11 mouse cellular contexts compared by ENCODE assay signal in the genomic region with DNA sequence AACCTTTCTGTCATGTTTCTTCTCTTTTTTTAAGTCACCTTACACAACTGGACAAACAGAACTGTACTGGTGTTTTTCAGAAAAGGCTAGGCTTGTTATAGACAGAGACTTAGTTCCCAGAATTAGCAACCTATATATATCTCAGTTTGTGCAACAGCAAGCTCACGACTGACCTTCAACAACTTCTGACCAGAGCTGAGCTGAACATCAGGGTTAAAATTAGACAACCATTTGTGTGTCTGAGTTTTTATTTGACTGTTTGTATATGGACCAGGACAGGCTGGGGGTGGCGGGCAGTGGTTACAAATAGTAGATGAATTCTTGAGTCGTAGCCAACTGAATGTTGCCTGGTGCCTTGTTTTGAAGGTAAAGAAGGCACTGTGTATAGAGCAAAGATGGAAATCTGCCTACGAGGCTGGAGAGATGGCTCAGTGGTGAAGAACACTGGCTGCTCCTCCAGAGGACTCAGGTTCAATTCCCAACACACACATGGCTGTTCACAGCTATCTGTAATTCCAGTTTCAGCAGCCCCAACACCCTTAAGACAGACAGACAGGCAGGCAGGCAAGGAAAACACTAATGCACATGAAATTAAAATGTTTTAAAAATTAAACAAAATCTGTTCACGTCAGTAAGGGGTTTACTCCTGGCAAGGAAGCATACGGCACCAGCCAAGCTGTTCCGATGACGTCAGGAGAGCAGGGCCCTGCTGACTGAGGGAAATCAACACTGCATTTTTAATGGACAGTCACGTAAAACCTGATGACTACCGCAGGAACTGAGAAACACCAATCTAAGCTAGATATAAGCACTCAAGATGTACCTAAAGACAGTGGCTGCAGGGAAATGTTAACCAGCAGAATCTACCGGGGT.
DNase-seq lines count a peak whose midpoint lies in the region; ATAC-seq and TF ChIP-seq lines count a peak whose summit lies in the region.
"Had no signal": no experiment of that assay in that cellular context is flagged by ENCODE, and none has a peak within 500 bp of the region (broad histone marks: within the 10 kb centered on the region; RNA-seq: fewer than 3 reads in every experiment).

No protein-coding gene starts in this region.

- H3K27me3 ChIP-seq in kidney, embryonic 15.5 days: no peaks in the 10 kb centered on the region
- no peaks in the 10 kb centered on the region for H3K27me3 ChIP-seq in heart, embryonic 11.5 days (ENCODE audit: control insufficient read depth, insufficient read depth, low read length)
- H3K27me3 ChIP-seq in lung, postnatal 0 days (replicated peaks; ENCODE audit: insufficient read depth, low read length): no peaks in the 10 kb centered on the region
- no peaks in the 10 kb centered on the region for H3K27me3 ChIP-seq in hindbrain, embryonic 14.5 days (ENCODE audit: control insufficient read depth, insufficient read depth, low read length)
- no peaks in the 10 kb centered on the region for H3K27me3 ChIP-seq in hindbrain, embryonic 13.5 days

- H3K4me1 ChIP-seq in kidney, embryonic 15.5 days: no peaks in the 10 kb centered on the region
- peaks cover 9% of the 10 kb centered on the region for H3K4me1 ChIP-seq in brown adipose tissue, adult 24 weeks (ENCODE audit: control insufficient read depth, insufficient read depth, insufficient read length, low read length)
- H3K4me1 ChIP-seq in heart, embryonic 11.5 days (ENCODE audit: control insufficient read depth, insufficient read depth, low read length): peaks cover 5% of the 10 kb centered on the region; the same call in 1 of the 2 replicates
- H3K4me1 ChIP-seq in lung, postnatal 0 days (ENCODE audit: insufficient read depth, low read depth, low read length): peaks cover 6% of the 10 kb centered on the region; the same call in 1 of the 2 replicates
- H3K4me1 ChIP-seq in hindbrain, embryonic 14.5 days (replicated peaks; ENCODE audit: control insufficient read depth, insufficient read depth, low read length): no peaks in the 10 kb centered on the region
- 0 out of 2 replicates have a peak, but pooled peaks cover 4% of the 10 kb centered on the region for H3K4me1 ChIP-seq in hindbrain, embryonic 13.5 days (replicated peaks)

- no peak for TF ChIP-seq CTCF in lung, postnatal 0 days (IDR thresholded peaks at IDR 0.05)

- TF ChIP-seq EP300 in lung, postnatal 0 days (IDR thresholded peaks at IDR 0.05): peak; percentile 33

- H3K27ac ChIP-seq in kidney, embryonic 15.5 days: no peak overlapping the region
- H3K27ac ChIP-seq in brown adipose tissue, adult 24 weeks (replicated peaks; ENCODE audit: low read depth, low read length): peak overlapping the region; percentile 43
- H3K27ac ChIP-seq in heart, embryonic 11.5 days (ENCODE audit: low read depth, low read length): peak overlapping the region; percentile 35
- H3K27ac ChIP-seq in lung, postnatal 0 days (ENCODE audit: low read length): 0 out of 2 replicates have a peak overlapping the region, but pooled peaks have one; percentile 10
- no peak overlapping the region for H3K27ac ChIP-seq in hindbrain, embryonic 14.5 days
- H3K27ac ChIP-seq in hindbrain, embryonic 13.5 days: no peak overlapping the region

- no peak overlapping the region for H3K4me2 ChIP-seq in kidney, embryonic 15.5 days
- no peak overlapping the region for H3K4me2 ChIP-seq in heart, embryonic 11.5 days
- no peak overlapping the region for H3K4me2 ChIP-seq in lung, postnatal 0 days (replicated peaks; ENCODE audit: low read depth, low read length)
- H3K4me2 ChIP-seq in hindbrain, embryonic 14.5 days (replicated peaks): no peak overlapping the region
- no peak overlapping the region for H3K4me2 ChIP-seq in hindbrain, embryonic 13.5 days

- H3K4me3 ChIP-seq in kidney, embryonic 15.5 days (replicated peaks): no peak overlapping the region
- no peak overlapping the region for H3K4me3 ChIP-seq in brown adipose tissue, adult 24 weeks (ENCODE audit: insufficient read depth, low read depth, low read length)
- H3K4me3 ChIP-seq in heart, embryonic 11.5 days (ENCODE audit: low read depth, low read length): no peak overlapping the region
- no peak overlapping the region for H3K4me3 ChIP-seq in lung, postnatal 0 days (ENCODE audit: low read depth, low read length)
- H3K4me3 ChIP-seq in hindbrain, embryonic 14.5 days (replicated peaks; ENCODE audit: low read length): no peak overlapping the region
- no peak overlapping the region for H3K4me3 ChIP-seq in hindbrain, embryonic 13.5 days

- H3K36me3 ChIP-seq in kidney, embryonic 15.5 days: no peaks in the 10 kb centered on the region
- no peaks in the 10 kb centered on the region for H3K36me3 ChIP-seq in heart, embryonic 11.5 days (ENCODE audit: control insufficient read depth, insufficient read depth, low read length)
- H3K36me3 ChIP-seq in lung, postnatal 0 days (ENCODE audit: insufficient read depth, low read length): no peaks in the 10 kb centered on the region
- H3K36me3 ChIP-seq in hindbrain, embryonic 14.5 days (replicated peaks; ENCODE audit: control insufficient read depth, insufficient read depth): no peaks in the 10 kb centered on the region
- no peaks in the 10 kb centered on the region for H3K36me3 ChIP-seq in hindbrain, embryonic 13.5 days

- DNase-seq in kidney, postnatal 10 days: peak; percentile 41
- DNase-seq in lung, postnatal 0 days (ENCODE audit: low spot score): peak; percentile 74
- DNase-seq in hindbrain, embryonic 14.5 days (ENCODE audit: low spot score): no peak
- DNase-seq in MN1 (ENCODE audit: low spot score): no peak
- DNase-seq: kidney, adult 8-10 months; thymus, adult 18-20 months had no signal

- H3K9me3 ChIP-seq in kidney, embryonic 15.5 days (replicated peaks): no peaks in the 10 kb centered on the region
- H3K9me3 ChIP-seq in heart, embryonic 11.5 days (replicated peaks; ENCODE audit: control insufficient read depth, low read length): no peaks in the 10 kb centered on the region
- no peaks in the 10 kb centered on the region for H3K9me3 ChIP-seq in lung, postnatal 0 days (ENCODE audit: low read length)
- H3K9me3 ChIP-seq in hindbrain, embryonic 14.5 days (ENCODE audit: control insufficient read depth, low read length): no peaks in the 10 kb centered on the region
- H3K9me3 ChIP-seq in hindbrain, embryonic 13.5 days: no peaks in the 10 kb centered on the region

- WGBS in kidney, embryonic 15.5 days: 80% methylated on average over 11 of the region's 11 CpGs
- WGBS in heart, embryonic 11.5 days (ENCODE audit: insufficient replicate concordance): 59% methylated on average over 11 of the region's 11 CpGs
- 44% methylated on average over 11 of the region's 11 CpGs for WGBS in lung, postnatal 0 days
- WGBS in hindbrain, embryonic 14.5 days: 82% methylated on average over 11 of the region's 11 CpGs
- 85% methylated on average over 11 of the region's 11 CpGs for WGBS in hindbrain, embryonic 13.5 days

- ATAC-seq in kidney, embryonic 15.5 days (replicated peaks; ENCODE audit: low FRiP score): no peak
- no peak for ATAC-seq in heart, embryonic 11.5 days (replicated peaks; ENCODE audit: insufficient number of reproducible peaks, low FRiP score, low TSS enrichment)
- ATAC-seq in lung, postnatal 0 days: peak; percentile 74
- no peak for ATAC-seq in hindbrain, embryonic 14.5 days (ENCODE audit: low FRiP score)
- no peak for ATAC-seq in hindbrain, embryonic 13.5 days (ENCODE audit: low FRiP score)
- ATAC-seq: midbrain, embryonic 16.5 days had no signal

- no peak overlapping the region for H3K9ac ChIP-seq in kidney, embryonic 15.5 days
- no peak overlapping the region for H3K9ac ChIP-seq in heart, embryonic 11.5 days (ENCODE audit: low read depth, low read length)
- H3K9ac ChIP-seq in lung, postnatal 0 days (replicated peaks; ENCODE audit: low read depth): no peak overlapping the region
- no peak overlapping the region for H3K9ac ChIP-seq in hindbrain, embryonic 14.5 days
- H3K9ac ChIP-seq in hindbrain, embryonic 13.5 days: no peak overlapping the region

Comparison
In these comparisons a context has a peak if more than half of its experiments do, and no peak if none do; other contexts are left out.
1. DNase-seq: peak in kidney, postnatal 10 days (single experiment) and lung, postnatal 0 days (single experiment); none in hindbrain, embryonic 14.5 days (single experiment) and MN1 (single experiment).
2. H3K27ac ChIP-seq: peak in brown adipose tissue, adult 24 weeks (single experiment), heart, embryonic 11.5 days (single experiment) and lung, postnatal 0 days (single experiment); none in kidney, embryonic 15.5 days (single experiment), hindbrain, embryonic 14.5 days (single experiment) and hindbrain, embryonic 13.5 days (single experiment).